In genomic region chr2:18588232-18588631, GRCm38 (mm10) we compare ENCODE assay signal across 8 mouse cellular contexts.
DNase-seq lines count a peak whose midpoint lies in the region; ATAC-seq and TF ChIP-seq lines count a peak whose summit lies in the region.

No protein-coding gene starts in this region.

- H3K27me3 ChIP-seq in liver, adult 2 months (ENCODE audit: control insufficient read depth, insufficient read depth, low read length) = no peaks in the 10 kb centered on the region
- peaks cover 3% of the 10 kb centered on the region for H3K27me3 ChIP-seq in embryonic facial prominence, embryonic 14.5 days (replicated peaks; ENCODE audit: control insufficient read depth, insufficient read depth, low read length)
- H3K27me3 ChIP-seq in intestine, embryonic 15.5 days (replicated peaks) = no peaks in the 10 kb centered on the region

- peak; percentile 80 for DNase-seq in liver, adult 2 months (ENCODE audit: extremely low read depth, low read depth, low spot score)
- no peak for DNase-seq in liver
- DNase-seq in embryonic facial prominence, embryonic 14.5 days (ENCODE audit: low spot score) = no peak
- DNase-seq in naive thymus-derived CD4-positive, alpha-beta T cell, adult 2 months (ENCODE audit: low read depth) = peak; percentile 47
- DNase-seq in cerebellum, adult 18-20 months = no peak
- no peak for DNase-seq in thymus, adult 18-20 months
- DNase-seq in left cerebral cortex, adult 8-10 months (ENCODE audit: low spot score in 2 of 2) = no peak

- H3K27ac ChIP-seq in liver, adult 2 months (replicated peaks; ENCODE audit: insufficient read depth, low read depth, low read length) = peak overlapping the region; percentile 18; the same call in 1 of the 2 replicates
- H3K27ac ChIP-seq in embryonic facial prominence, embryonic 14.5 days (replicated peaks; ENCODE audit: low read depth, low read length) = no peak overlapping the region
- H3K27ac ChIP-seq in intestine, embryonic 15.5 days = no peak overlapping the region

- no peaks in the 10 kb centered on the region for H3K79me2 ChIP-seq in liver, adult 2 months (ENCODE audit: control insufficient read depth, insufficient read depth, low read length)

- peak overlapping the region; percentile 70 for H3K4me2 ChIP-seq in embryonic facial prominence, embryonic 14.5 days (ENCODE audit: low read depth, low read length)
- peak overlapping the region; percentile 53 for H3K4me2 ChIP-seq in intestine, embryonic 15.5 days (replicated peaks)

- no peaks in the 10 kb centered on the region for H3K36me3 ChIP-seq in liver, adult 2 months (ENCODE audit: control insufficient read depth, insufficient read depth, low read length)
- no peaks in the 10 kb centered on the region for H3K36me3 ChIP-seq in embryonic facial prominence, embryonic 14.5 days (ENCODE audit: control insufficient read depth, insufficient read depth, low read length)
- H3K36me3 ChIP-seq in intestine, embryonic 15.5 days = no peaks in the 10 kb centered on the region

- peak overlapping the region; percentile 59; the same call in 1 of the 2 replicates for H3K9ac ChIP-seq in liver, adult 2 months (ENCODE audit: low read depth, low read length)
- H3K9ac ChIP-seq in embryonic facial prominence, embryonic 14.5 days (ENCODE audit: low read depth, low read length) = peak overlapping the region; percentile 63
- peak overlapping the region; percentile 47; the same call in 1 of the 2 replicates for H3K9ac ChIP-seq in intestine, embryonic 15.5 days

- no peak for ATAC-seq in embryonic facial prominence, embryonic 14.5 days (ENCODE audit: low read depth)
- ATAC-seq in intestine, embryonic 15.5 days = no peak

- 1% methylated on average over 4 of the region's 4 CpGs for WGBS in liver, adult 2 months
- WGBS in embryonic facial prominence, embryonic 14.5 days = under 1% methylated on average over 4 of the region's 4 CpGs
- WGBS in intestine, embryonic 15.5 days = 1% methylated on average over 4 of the region's 4 CpGs

- peak overlapping the region; percentile 63 for H3K4me3 ChIP-seq in liver, adult 2 months (ENCODE audit: insufficient read depth, low read depth, low read length)
- H3K4me3 ChIP-seq in embryonic facial prominence, embryonic 14.5 days (ENCODE audit: low read depth, low read length) = peak overlapping the region; percentile 70
- peak overlapping the region; percentile 48 for H3K4me3 ChIP-seq in intestine, embryonic 15.5 days (replicated peaks)

- H3K4me1 ChIP-seq in liver, adult 2 months (ENCODE audit: control insufficient read depth, insufficient read depth, low read length) = no peaks in the 10 kb centered on the region
- H3K4me1 ChIP-seq in embryonic facial prominence, embryonic 14.5 days (ENCODE audit: control insufficient read depth, insufficient read depth, low read length) = no peaks in the 10 kb centered on the region
- H3K4me1 ChIP-seq in intestine, embryonic 15.5 days (replicated peaks) = no peaks in the 10 kb centered on the region

- TF ChIP-seq CTCF in liver, adult 2 months (IDR thresholded peaks at IDR 0.05; ENCODE audit: low read depth, low read length) = no peak

- H3K9me3 ChIP-seq in embryonic facial prominence, embryonic 14.5 days (ENCODE audit: control insufficient read depth, low read length) = no peaks in the 10 kb centered on the region
- no peaks in the 10 kb centered on the region for H3K9me3 ChIP-seq in intestine, embryonic 15.5 days

- TF ChIP-seq POLR2A in liver, adult 2 months (IDR thresholded peaks at IDR 0.05; ENCODE audit: extremely low read depth, insufficient read depth, low read length) = no peak

Comparison
In these comparisons a context has a peak if more than half of its experiments do, and no peak if none do; other contexts are left out.
1. DNase-seq: peak in liver, adult 2 months (single experiment) and naive thymus-derived CD4-positive, alpha-beta T cell, adult 2 months (single experiment); none in liver (single experiment), embryonic facial prominence, embryonic 14.5 days (single experiment), cerebellum, adult 18-20 months (0 of 2), thymus, adult 18-20 months (0 of 2) and left cerebral cortex, adult 8-10 months (0 of 2).
2. Peak in every context shown above with its lines, with median percentiles within 50 percentile points of each other: H3K4me3 ChIP-seq and H3K9ac ChIP-seq.